Mouse (Mus musculus): ENCODE results near the gene Itprip. TPM values are rescaled to one million over a fixed set of nuclear protein-coding genes. Genes with fewer than 3 reads are reported as not detected.

Gene Itprip
- 14.7 and 15.2 TPM in 2 replicates for polyA plus RNA-seq (2014; fragmentation: Nextera tagmentation; extraction: Ambion mirVana)

GRCm38 (mm10) chr19:47919126-47919965, at the start of gene Itprip, which contains the start of gene Cfap43:
Itprip (minus strand) TSS chr19:47919299.
Cfap43 (minus strand) TSS chr19:47919287.
- Histone ChIP-seq H3K9ac (peak within 1 kb of the TSS; percentile 90), H3K27ac (ENCODE audit: low read depth) (peak within 1 kb of the TSS; percentile 97), H3K36me3 (ENCODE audit: insufficient read depth) (no peaks in the 10 kb centered on the region), H3K4me2 (peak within 1 kb of the TSS; percentile 85), H3K4me1 (ENCODE audit: insufficient read depth) (peaks cover 22% of the 10 kb centered on the region), H3K4me3 (ENCODE audit: low read depth, low read length) (peak within 1 kb of the TSS; percentile 86), H3K27me3 (ENCODE audit: insufficient read depth, low read length) (no peaks in the 10 kb centered on the region), H3K9me3 (ENCODE audit: low read depth, low read length) (no peaks in the 10 kb centered on the region)
- peak; percentile 96 for DNase-seq
- ATAC-seq (ENCODE audit: insufficient read depth) = peak; percentile 88
- 0% methylated on average over 48 of the region's 48 CpGs for WGBS
- TF ChIP-seq CTCF (IDR thresholded peaks at IDR 0.05; ENCODE audit: low read depth) = peak; percentile 58

GRCm38 (mm10) chr19:47958181-47958580, 39.1 kb upstream of the Itprip start:
- 81% methylated on average over 13 of the region's 13 CpGs for WGBS
- DNase-seq (no peak), ATAC-seq (ENCODE audit: insufficient read depth) (no peak)
- H3K36me3 ChIP-seq (ENCODE audit: insufficient read depth) = no peaks in the 10 kb centered on the region
- no peaks in the 10 kb centered on the region for H3K27me3 ChIP-seq (ENCODE audit: insufficient read depth, low read length)
- H3K27ac ChIP-seq (ENCODE audit: low read depth) = no peak overlapping the region
- H3K9me3 ChIP-seq (ENCODE audit: low read depth, low read length) = no peaks in the 10 kb centered on the region
- TF ChIP-seq CTCF (IDR thresholded peaks at IDR 0.05; ENCODE audit: low read depth) = no peak
- no peak overlapping the region for H3K9ac ChIP-seq
- no peaks in the 10 kb centered on the region for H3K4me1 ChIP-seq (ENCODE audit: insufficient read depth)
- no peak overlapping the region for H3K4me3 ChIP-seq (ENCODE audit: low read depth, low read length)
- H3K4me2 ChIP-seq = no peak overlapping the region

- Histone ChIP-seq H3K9me3 (ENCODE audit: low read depth, low read length) (no peaks in the 10 kb centered on the region), H3K27me3 (ENCODE audit: insufficient read depth, low read length) (no peaks in the 10 kb centered on the region), H3K4me3 (ENCODE audit: low read depth, low read length) (no peak overlapping the region), H3K4me1 (ENCODE audit: insufficient read depth) (no peaks in the 10 kb centered on the region), H3K4me2 (no peak overlapping the region), H3K36me3 (ENCODE audit: insufficient read depth) (no peaks in the 10 kb centered on the region), H3K27ac (ENCODE audit: low read depth) (no peak overlapping the region), H3K9ac (no peak overlapping the region)
- WGBS = 88% methylated on average over 9 of the region's 9 CpGs
- no peak for DNase-seq
- TF ChIP-seq CTCF (IDR thresholded peaks at IDR 0.05; ENCODE audit: low read depth) = no peak
- no peak for ATAC-seq (ENCODE audit: insufficient read depth)
Observed at GRCm38 (mm10) chr19:47953169-47953568, 34.1 kb upstream of the Itprip start.

- ATAC-seq (ENCODE audit: insufficient read depth) (no peak), DNase-seq (no peak)
- Histone ChIP-seq H3K9me3 (ENCODE audit: low read depth, low read length) (no peaks in the 10 kb centered on the region), H3K4me3 (ENCODE audit: low read depth, low read length) (no peak overlapping the region), H3K9ac (no peak overlapping the region), H3K27me3 (ENCODE audit: insufficient read depth, low read length) (no peaks in the 10 kb centered on the region), H3K36me3 (ENCODE audit: insufficient read depth) (no peaks in the 10 kb centered on the region), H3K4me1 (ENCODE audit: insufficient read depth) (no peaks in the 10 kb centered on the region), H3K27ac (ENCODE audit: low read depth) (no peak overlapping the region), H3K4me2 (no peak overlapping the region)
- WGBS = 87% methylated on average over 7 of the region's 7 CpGs
- TF ChIP-seq CTCF (IDR thresholded peaks at IDR 0.05; ENCODE audit: low read depth) = no peak
Observed at GRCm38 (mm10) chr19:47950946-47951345, 31.8 kb upstream of the Itprip start.

- Histone ChIP-seq H3K4me3 (ENCODE audit: low read depth, low read length) (no peak overlapping the region), H3K4me1 (ENCODE audit: insufficient read depth) (no peaks in the 10 kb centered on the region), H3K9ac (no peak overlapping the region), H3K27me3 (ENCODE audit: insufficient read depth, low read length) (no peaks in the 10 kb centered on the region), H3K4me2 (peak overlapping the region; percentile 43), H3K36me3 (ENCODE audit: insufficient read depth) (no peaks in the 10 kb centered on the region), H3K9me3 (ENCODE audit: low read depth, low read length) (no peaks in the 10 kb centered on the region), H3K27ac (ENCODE audit: low read depth) (no peak overlapping the region)
- no peak for TF ChIP-seq CTCF (IDR thresholded peaks at IDR 0.05; ENCODE audit: low read depth)
- DNase-seq (peak; percentile 72), ATAC-seq (ENCODE audit: insufficient read depth) (peak; percentile 38; the same call in 1 of the 2 replicates)
- 38% methylated on average over 23 of the region's 23 CpGs for WGBS
Observed at GRCm38 (mm10) chr19:47946821-47947465, 27.8 kb upstream of the Itprip start.

GRCm38 (mm10) chr19:47939361-47939760, 20.3 kb upstream of the Itprip start:
- WGBS = 66% methylated on average over 6 of the region's 6 CpGs
- no peaks in the 10 kb centered on the region for H3K36me3 ChIP-seq (ENCODE audit: insufficient read depth)
- TF ChIP-seq CTCF (IDR thresholded peaks at IDR 0.05; ENCODE audit: low read depth) = no peak
- H3K9me3 ChIP-seq (ENCODE audit: low read depth, low read length) = no peaks in the 10 kb centered on the region
- H3K4me1 ChIP-seq (ENCODE audit: insufficient read depth) = no peaks in the 10 kb centered on the region
- no peak for ATAC-seq (ENCODE audit: insufficient read depth)
- 0 out of 2 replicates have a peak, but pooled peaks cover 6% of the 10 kb centered on the region for H3K27me3 ChIP-seq (ENCODE audit: insufficient read depth, low read length)
- no peak for DNase-seq
- H3K27ac ChIP-seq (ENCODE audit: low read depth) = no peak overlapping the region
- H3K4me3 ChIP-seq (ENCODE audit: low read depth, low read length) = no peak overlapping the region
- no peak overlapping the region for H3K4me2 ChIP-seq
- H3K9ac ChIP-seq = no peak overlapping the region

Measured in lung, embryonic 14.5 days (tissue).